Mouse (Mus musculus) gastrocnemius, postnatal 14 days (tissue): ENCODE data around the gene Ddr1. TPM values are rescaled to one million over a fixed set of nuclear protein-coding genes. Genes with fewer than 3 reads are reported as not detected.

Experiments used
- DNase-seq: peaks from one replicate; pipeline ENCODE4 v3.0.0; 2021; ENCODE audit warnings: mixed read lengths
- intact Hi-C: fragments of 180-260 bp; cut with DNase I; formaldehyde crosslinking; loops from one replicate; pipeline ENCODE4 v1.15.1; 2025; ENCODE audit warnings: low total_unique reads
- total RNA-seq, 2 experiments: library from RNA; stranded (reverse); gene quantifications; 2 replicates each; pipeline ENCODE4 v1.2.3; 2021

Gene Ddr1
- total RNA-seq, 2 experiments from 2014 or later: 20.3 to 23.4 TPM

- intact Hi-C loops: no loop called here
- no peak for DNase-seq
Observed at GRCm38 (mm10) chr17:35727028-35727427, 22.6 kb upstream of the Ddr1 start.

GRCm38 (mm10) chr17:35725286-35726232 is 21.1 kb upstream of the Ddr1 start:
- peak; percentile 91 for DNase-seq
- intact Hi-C loops: no loop called here

GRCm38 (mm10) chr17:35721676-35722075 is 17.3 kb upstream of the Ddr1 start:
- intact Hi-C loops: no loop called here
- no peak for DNase-seq

GRCm38 (mm10) chr17:35720340-35720727 is 15.9 kb upstream of the Ddr1 start:
- intact Hi-C loops: no loop called here
- DNase-seq: no peak

- DNase-seq: no peak
Observed at GRCm38 (mm10) chr17:35719616-35720339, 15.4 kb upstream of the Ddr1 start.

GRCm38 (mm10) chr17:35717080-35717479 is 12.7 kb upstream of the Ddr1 start:
- intact Hi-C loops: no loop called here
- DNase-seq: no peak

More at GRCm38 (mm10) chr17:35719616-35720339, 15.4 kb upstream of the Ddr1 start:
- intact Hi-C loops: no loop called here

GRCm38 (mm10) chr17:35716114-35716513 is 11.7 kb upstream of the Ddr1 start:
- no peak for DNase-seq
- intact Hi-C loops: no loop called here

- intact Hi-C loops: no loop called here
- no peak for DNase-seq
Observed at GRCm38 (mm10) chr17:35710705-35711347, 6.4 kb upstream of the Ddr1 start.

GRCm38 (mm10) chr17:35708611-35709010 is 4.2 kb upstream of the Ddr1 start:
- intact Hi-C loops: no loop called here
- no peak for DNase-seq

GRCm38 (mm10) chr17:35707929-35708328 is 3.5 kb upstream of the Ddr1 start:
- intact Hi-C loops: no loop called here
- no peak for DNase-seq

GRCm38 (mm10) chr17:35705836-35706235 is 1.4 kb upstream of the Ddr1 start:
- DNase-seq: peak; percentile 56
- intact Hi-C loops: no loop called here

GRCm38 (mm10) chr17:35703751-35704271 is 610 bp downstream of the Ddr1 start:
- intact Hi-C loops: no loop called here
- DNase-seq: no peak

GRCm38 (mm10) chr17:35703065-35703464 is 1.4 kb downstream of the Ddr1 start:
- no peak for DNase-seq
- intact Hi-C loops: no loop called here

GRCm38 (mm10) chr17:35702605-35703004 is 1.8 kb downstream of the Ddr1 start:
- intact Hi-C loops: no loop called here
- DNase-seq: no peak

GRCm38 (mm10) chr17:35701978-35702461 is 2.4 kb downstream of the Ddr1 start:
- peak; percentile 58 for DNase-seq
- intact Hi-C loops: no loop called here

- no peak for DNase-seq
Observed at GRCm38 (mm10) chr17:35701203-35701977, 3.0 kb downstream of the Ddr1 start.

GRCm38 (mm10) chr17:35700371-35700961 is 4.0 kb downstream of the Ddr1 start:
- peak; percentile 91 for DNase-seq
- intact Hi-C loops: no loop called here

More at GRCm38 (mm10) chr17:35701203-35701977, 3.0 kb downstream of the Ddr1 start:
- intact Hi-C loops: no loop called here

GRCm38 (mm10) chr17:35699919-35700318 is 4.5 kb downstream of the Ddr1 start:
- DNase-seq: peak; percentile 90
- intact Hi-C loops: no loop called here

GRCm38 (mm10) chr17:35698501-35698883 is 5.9 kb downstream of the Ddr1 start:
- intact Hi-C loops: no loop called here
- DNase-seq: no peak
